Mouse (Mus musculus) midbrain, embryonic 15.5 days (tissue): ENCODE data around the gene Hebp2. TPM values are rescaled to one million over a fixed set of nuclear protein-coding genes. Genes with fewer than 3 reads are reported as not detected.

Experiments
- ATAC-seq: fragments of 200-750 bp; cut with Nextera tagmentation; replicated peaks from 2 replicates; pipeline ENCODE4 v1.8.0; 2017; ENCODE audit warnings: moderate TSS enrichment
- H3K27ac ChIP-seq: fragments of 300-500 bp; sonication (generic); 2 replicates; pipeline ENCODE4 v1.5.1; 2015; ENCODE audit warnings: mild to moderate bottlenecking, inconsistent platforms
- H3K27me3 ChIP-seq: fragments of 300-500 bp; sonication (generic); replicated peaks from 2 replicates; pipeline ENCODE4 v1.6.1; 2015; ENCODE audit warnings: inconsistent platforms
- H3K36me3 ChIP-seq: fragments of 300-500 bp; sonication (generic); replicated peaks from 2 replicates; pipeline ENCODE4 v1.6.1; 2015; ENCODE audit warnings: inconsistent platforms
- H3K4me1 ChIP-seq: fragments of 300-500 bp; sonication (generic); 2 replicates; pipeline ENCODE4 v1.6.1; 2015; ENCODE audit warnings: inconsistent platforms
- H3K4me2 ChIP-seq: fragments of 300-500 bp; sonication (generic); 2 replicates; pipeline ENCODE4 v1.6.1; 2015; ENCODE audit warnings: inconsistent platforms, mild to moderate bottlenecking, moderate library complexity
- H3K4me3 ChIP-seq: fragments of 300-500 bp; sonication (generic); 2 replicates; pipeline ENCODE4 v1.5.1; 2015; ENCODE audit warnings: mild to moderate bottlenecking, inconsistent platforms
- H3K9ac ChIP-seq: fragments of 300-500 bp; sonication (generic); 2 replicates; pipeline ENCODE4 v1.6.1; 2015; ENCODE audit warnings: mild to moderate bottlenecking, inconsistent platforms
- H3K9me3 ChIP-seq: fragments of 300-500 bp; sonication (generic); 2 replicates; pipeline ENCODE4 v1.6.1; 2016; ENCODE audit warnings: inconsistent platforms
- WGBS: fragments of 180-500 bp; shearing (Covaris S2); methylation state at CpG from one replicate; pipeline ENCODE4 v1.1.7; 2015; ENCODE audit warnings: mixed read lengths; 5-methylcytosine and 5-hydroxymethylcytosine counted together
- polyA plus RNA-seq: library from polyadenylated mRNA; unstranded; fragments of >200 nt; fragmentation: Nextera tagmentation; extraction: Ambion mirVana; gene quantifications from 2 replicates; pipeline ENCODE4 v1.2.1, GENCODE M21; 2015

Gene Hebp2
- polyA plus RNA-seq, 1 experiment from 2014 or later = 8.3 TPM

DNA sequence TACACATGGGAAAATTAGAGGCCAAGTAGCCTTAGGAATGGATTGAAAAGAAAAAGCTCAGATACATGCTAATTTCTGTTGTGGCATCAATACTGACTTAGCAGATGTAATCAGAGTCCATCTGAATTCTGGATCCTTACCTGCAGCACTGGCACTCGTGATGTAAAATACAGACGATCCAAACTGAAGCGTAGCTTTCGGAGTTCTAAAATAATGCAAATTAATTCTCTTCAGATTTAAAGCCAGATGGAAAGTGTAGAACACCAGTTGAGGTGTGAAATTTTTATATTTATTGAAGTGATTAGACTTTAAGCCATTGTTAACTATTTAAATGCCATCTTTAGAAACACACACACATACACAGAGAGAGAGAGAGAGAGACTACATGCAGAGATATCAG lies 15.7 kb downstream of the Hebp2 start:
- H3K36me3 ChIP-seq = no peaks in the 10 kb centered on the region
- peaks cover 8% of the 10 kb centered on the region; the same call in 1 of the 2 replicates for H3K4me1 ChIP-seq
- no peak overlapping the region for H3K4me3 ChIP-seq
- ATAC-seq = no peak
- no peak overlapping the region for H3K4me2 ChIP-seq
- 80% methylated on average over 4 of the region's 4 CpGs for WGBS
- no peaks in the 10 kb centered on the region for H3K27me3 ChIP-seq
- H3K9me3 ChIP-seq = no peaks in the 10 kb centered on the region
- H3K27ac ChIP-seq = no peak overlapping the region
- H3K9ac ChIP-seq = no peak overlapping the region

GRCm38 (mm10) chr10:18529177-18529576 lies 16.7 kb downstream of the Hebp2 start:
- H3K27ac ChIP-seq = no peak overlapping the region
- H3K9ac ChIP-seq = no peak overlapping the region
- H3K4me3 ChIP-seq = no peak overlapping the region
- WGBS = 85% methylated on average over 4 of the region's 4 CpGs
- peaks cover 8% of the 10 kb centered on the region; the same call in 1 of the 2 replicates for H3K4me1 ChIP-seq
- H3K27me3 ChIP-seq = no peaks in the 10 kb centered on the region
- H3K9me3 ChIP-seq = no peaks in the 10 kb centered on the region
- H3K4me2 ChIP-seq = no peak overlapping the region
- no peaks in the 10 kb centered on the region; the same call in 1 of the 2 replicates for H3K36me3 ChIP-seq
- no peak for ATAC-seq

GRCm38 (mm10) chr10:18528475-18528874 lies 17.4 kb downstream of the Hebp2 start:
- H3K4me2 ChIP-seq = no peak overlapping the region
- no peaks in the 10 kb centered on the region; the same call in 1 of the 2 replicates for H3K36me3 ChIP-seq
- ATAC-seq = no peak
- H3K27ac ChIP-seq = no peak overlapping the region
- H3K9ac ChIP-seq = no peak overlapping the region
- no peaks in the 10 kb centered on the region for H3K27me3 ChIP-seq
- H3K4me1 ChIP-seq = peaks cover 8% of the 10 kb centered on the region; the same call in 1 of the 2 replicates
- no peaks in the 10 kb centered on the region for H3K9me3 ChIP-seq
- 51% methylated on average over 5 of the region's 5 CpGs for WGBS
- H3K4me3 ChIP-seq = no peak overlapping the region

DNA sequence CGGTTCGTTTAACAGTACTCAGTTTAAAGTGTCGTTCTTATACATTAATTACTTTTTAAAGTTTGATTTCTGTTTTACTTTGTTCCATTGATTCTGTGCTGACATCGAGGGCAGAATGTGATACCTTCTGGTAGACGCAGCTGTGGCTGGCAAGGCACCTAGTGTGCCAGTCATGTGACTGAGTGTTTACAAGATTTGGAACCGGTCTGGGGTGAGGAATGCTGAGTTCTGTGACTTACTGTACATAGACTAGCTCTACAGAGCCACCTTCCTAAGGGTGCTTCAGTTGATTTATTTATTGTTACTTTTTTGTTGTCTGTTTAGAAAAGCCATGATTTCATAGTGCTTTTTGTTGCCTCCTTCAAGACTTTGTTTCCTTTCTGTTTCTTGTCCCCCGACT lies 18.1 kb downstream of the Hebp2 start:
- no peak overlapping the region for H3K4me3 ChIP-seq
- H3K9ac ChIP-seq = no peak overlapping the region
- no peaks in the 10 kb centered on the region for H3K27me3 ChIP-seq
- 77% methylated on average over 7 of the region's 7 CpGs for WGBS
- H3K27ac ChIP-seq = no peak overlapping the region
- no peak overlapping the region for H3K4me2 ChIP-seq
- peaks cover 8% of the 10 kb centered on the region; the same call in 1 of the 2 replicates for H3K4me1 ChIP-seq
- ATAC-seq = no peak
- no peaks in the 10 kb centered on the region; the same call in 1 of the 2 replicates for H3K36me3 ChIP-seq
- H3K9me3 ChIP-seq = no peaks in the 10 kb centered on the region

- Histone ChIP-seq H3K4me1 (peaks cover 8% of the 10 kb centered on the region; the same call in 1 of the 2 replicates), H3K27ac (no peak overlapping the region), H3K9me3 (no peaks in the 10 kb centered on the region), H3K27me3 (no peaks in the 10 kb centered on the region), H3K9ac (no peak overlapping the region), H3K36me3 (no peaks in the 10 kb centered on the region; the same call in 1 of the 2 replicates), H3K4me2 (no peak overlapping the region), H3K4me3 (no peak overlapping the region)
- ATAC-seq = peak; percentile 13; the same call in 1 of the 2 replicates
- WGBS = 75% methylated on average over 20 of the region's 20 CpGs
Measured at GRCm38 (mm10) chr10:18526851-18527675, 18.8 kb downstream of the Hebp2 start.

GRCm38 (mm10) chr10:18526184-18526850 lies 19.6 kb downstream of the Hebp2 start:
- ATAC-seq = peak; percentile 52
- H3K36me3 ChIP-seq = no peaks in the 10 kb centered on the region; the same call in 1 of the 2 replicates
- 74% methylated on average over 22 of the region's 22 CpGs for WGBS
- no peaks in the 10 kb centered on the region for H3K9me3 ChIP-seq
- 0 out of 2 replicates have a peak overlapping the region, but pooled peaks have one; percentile 10 for H3K27ac ChIP-seq
- H3K27me3 ChIP-seq = no peaks in the 10 kb centered on the region
- H3K4me3 ChIP-seq = no peak overlapping the region
- H3K9ac ChIP-seq = no peak overlapping the region
- no peak overlapping the region for H3K4me2 ChIP-seq
- H3K4me1 ChIP-seq = peaks cover 8% of the 10 kb centered on the region; the same call in 1 of the 2 replicates

DNA sequence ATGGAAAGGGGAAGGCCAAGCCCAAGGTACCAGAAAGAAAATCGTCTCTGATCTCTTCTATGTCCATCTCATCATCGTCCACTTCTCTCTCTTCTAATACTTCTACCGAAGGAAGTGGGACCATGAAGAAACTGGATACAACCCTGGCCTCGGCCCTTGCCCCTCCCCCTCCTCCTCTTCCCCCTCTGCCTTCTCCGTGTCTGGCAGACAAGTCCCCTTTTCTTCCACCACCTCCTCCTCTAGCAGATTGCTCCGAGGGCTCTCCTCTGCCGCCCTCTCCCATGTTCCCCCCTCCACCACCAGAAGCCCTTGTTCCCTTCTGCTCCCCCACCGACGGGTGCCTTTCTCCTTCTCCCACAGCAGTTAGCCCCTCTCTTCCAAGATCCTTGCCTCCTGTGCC lies 20.1 kb downstream of the Hebp2 start:
- H3K4me1 ChIP-seq = peaks cover 8% of the 10 kb centered on the region; the same call in 1 of the 2 replicates
- H3K36me3 ChIP-seq = no peaks in the 10 kb centered on the region; the same call in 1 of the 2 replicates
- H3K9me3 ChIP-seq = no peaks in the 10 kb centered on the region
- no peaks in the 10 kb centered on the region for H3K27me3 ChIP-seq
- 64% methylated on average over 9 of the region's 9 CpGs for WGBS
- H3K27ac ChIP-seq = 0 out of 2 replicates have a peak overlapping the region, but pooled peaks have one; percentile 10
- no peak overlapping the region for H3K4me3 ChIP-seq
- H3K9ac ChIP-seq = no peak overlapping the region
- H3K4me2 ChIP-seq = no peak overlapping the region
- peak; percentile 10; the same call in 1 of the 2 replicates for ATAC-seq

DNA sequence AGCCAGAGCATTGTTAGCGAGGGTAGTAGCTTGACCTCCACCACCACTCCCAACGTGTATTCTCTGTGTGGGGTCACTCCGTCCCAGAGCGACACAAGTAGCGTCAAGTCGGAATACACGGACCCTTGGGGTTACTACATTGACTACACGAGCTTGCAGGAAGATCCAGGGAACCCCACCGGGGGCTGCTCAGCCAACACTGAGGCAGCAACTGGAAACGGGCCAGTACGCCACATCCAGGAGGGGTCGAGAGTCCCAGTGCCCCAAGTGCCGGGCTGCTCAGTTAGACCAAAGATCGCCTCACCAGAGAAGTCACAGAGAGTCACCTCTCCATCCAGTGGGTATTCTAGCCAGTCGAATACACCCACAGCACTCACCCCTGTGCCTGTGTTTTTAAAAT lies 20.6 kb downstream of the Hebp2 start:
- WGBS = 74% methylated on average over 15 of the region's 15 CpGs
- Histone ChIP-seq H3K9ac (no peak overlapping the region), H3K27me3 (no peaks in the 10 kb centered on the region), H3K9me3 (no peaks in the 10 kb centered on the region), H3K4me3 (no peak overlapping the region), H3K4me2 (no peak overlapping the region), H3K27ac (no peak overlapping the region), H3K4me1 (peaks cover 8% of the 10 kb centered on the region; the same call in 1 of the 2 replicates), H3K36me3 (no peaks in the 10 kb centered on the region; the same call in 1 of the 2 replicates)
- ATAC-seq = no peak

DNA sequence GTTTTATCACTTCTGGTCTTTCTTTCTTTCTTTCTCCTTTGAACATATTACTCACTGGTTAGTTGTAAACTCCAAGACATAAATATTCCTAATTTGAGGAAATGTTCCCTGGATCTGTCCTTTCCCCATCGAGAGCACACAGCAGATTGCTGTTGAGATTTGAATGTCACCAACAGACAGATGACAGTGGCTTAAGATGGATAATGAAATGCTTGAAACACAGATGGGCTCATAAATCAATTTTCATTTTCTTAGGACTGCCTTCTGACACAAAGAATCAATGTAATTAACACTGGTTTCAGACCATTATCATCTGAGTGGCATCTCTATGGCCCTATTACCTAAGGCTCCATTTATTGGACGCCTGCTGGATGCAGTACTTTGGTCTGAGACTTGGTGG lies 23.3 kb downstream of the Hebp2 start:
- Histone ChIP-seq H3K4me3 (no peak overlapping the region), H3K4me2 (no peak overlapping the region), H3K4me1 (0 out of 2 replicates have a peak, but pooled peaks cover 6% of the 10 kb centered on the region), H3K9me3 (no peaks in the 10 kb centered on the region), H3K27me3 (no peaks in the 10 kb centered on the region), H3K36me3 (no peaks in the 10 kb centered on the region; the same call in 1 of the 2 replicates), H3K27ac (no peak overlapping the region), H3K9ac (no peak overlapping the region)
- ATAC-seq = no peak
- 67% methylated on average over 2 of the region's 2 CpGs for WGBS

DNA sequence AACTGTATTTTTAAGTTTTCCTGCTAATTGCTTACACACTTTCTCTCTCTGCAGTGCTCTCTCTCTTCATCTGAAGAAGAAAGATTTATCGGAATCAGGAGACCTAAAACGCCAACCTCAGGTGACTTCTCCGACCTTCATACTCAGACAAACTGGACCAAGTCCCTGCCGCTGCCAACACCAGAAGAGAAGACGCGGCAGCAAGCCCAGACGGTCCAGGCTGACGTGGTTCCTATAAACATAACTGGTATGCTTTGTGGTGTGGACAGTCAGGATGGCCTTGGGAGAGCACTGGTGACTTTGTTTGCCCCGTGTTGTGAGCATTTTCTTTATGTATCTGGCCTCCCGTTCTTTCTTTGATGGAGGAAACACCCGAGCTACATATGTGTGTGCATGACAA lies 34.4 kb downstream of the Hebp2 start:
- Histone ChIP-seq H3K4me2 (no peak overlapping the region), H3K36me3 (no peaks in the 10 kb centered on the region), H3K9me3 (no peaks in the 10 kb centered on the region), H3K9ac (no peak overlapping the region), H3K4me1 (peaks cover 14% of the 10 kb centered on the region; the same call in 1 of the 2 replicates), H3K27ac (no peak overlapping the region), H3K4me3 (no peak overlapping the region), H3K27me3 (no peaks in the 10 kb centered on the region)
- 92% methylated on average over 11 of the region's 11 CpGs for WGBS
- no peak for ATAC-seq

- Histone ChIP-seq H3K9me3 (no peaks in the 10 kb centered on the region), H3K36me3 (no peaks in the 10 kb centered on the region), H3K27ac (no peak overlapping the region), H3K27me3 (no peaks in the 10 kb centered on the region), H3K9ac (no peak overlapping the region), H3K4me1 (peaks cover 18% of the 10 kb centered on the region), H3K4me2 (no peak overlapping the region), H3K4me3 (no peak overlapping the region)
- 83% methylated on average over 3 of the region's 3 CpGs for WGBS
- no peak for ATAC-seq
Measured at GRCm38 (mm10) chr10:18510663-18511062, 35.2 kb downstream of the Hebp2 start.

- Histone ChIP-seq H3K27me3 (no peaks in the 10 kb centered on the region), H3K9me3 (no peaks in the 10 kb centered on the region), H3K27ac (no peak overlapping the region), H3K4me3 (no peak overlapping the region), H3K9ac (no peak overlapping the region), H3K4me2 (no peak overlapping the region), H3K4me1 (peaks cover 19% of the 10 kb centered on the region), H3K36me3 (no peaks in the 10 kb centered on the region)
- peak; percentile 69 for ATAC-seq
- 82% methylated on average over 1 of the region's 1 CpGs for WGBS
Measured at GRCm38 (mm10) chr10:18508586-18508985, 37.3 kb downstream of the Hebp2 start.
